Mouse (Mus musculus): ENCODE results near the gene Arhgdib. TPM values are rescaled to one million over a fixed set of nuclear protein-coding genes. Genes with fewer than 3 reads are reported as not detected.

Gene Arhgdib
- total RNA-seq, 2 experiments from 2014 or later = 26.5 to 27.8 TPM

- DNase-seq (ENCODE audit: low spot score) = no peak
- intact Hi-C loops (cut with DNase I) = no loop called here
Observed at GRCm38 (mm10) chr6:136954715-136955114, 13.0 kb upstream of the Arhgdib start.

- intact Hi-C loops (cut with DNase I) = no loop called here
- no peak for DNase-seq (ENCODE audit: low spot score)
Observed at GRCm38 (mm10) chr6:136954192-136954591, 12.5 kb upstream of the Arhgdib start.

GRCm38 (mm10) chr6:136952930-136953329 lies 11.2 kb upstream of the Arhgdib start:
- no peak for DNase-seq (ENCODE audit: low spot score)
- intact Hi-C loops (cut with DNase I) = no loop called here

- no peak for DNase-seq (ENCODE audit: low spot score)
- intact Hi-C loops (cut with DNase I) = no loop called here
Observed at GRCm38 (mm10) chr6:136950171-136950570, 8.5 kb upstream of the Arhgdib start.

- intact Hi-C loops (cut with DNase I) = no loop called here
- DNase-seq (ENCODE audit: low spot score) = no peak
Observed at GRCm38 (mm10) chr6:136947716-136948115, 6.0 kb upstream of the Arhgdib start.

- intact Hi-C loops (cut with DNase I) = no loop called here
- DNase-seq (ENCODE audit: low spot score) = no peak
Observed at GRCm38 (mm10) chr6:136946943-136947342, 5.2 kb upstream of the Arhgdib start.

- intact Hi-C loops (cut with DNase I) = no loop called here
- DNase-seq (ENCODE audit: low spot score) = no peak
Observed at GRCm38 (mm10) chr6:136946241-136946640, 4.5 kb upstream of the Arhgdib start.

- DNase-seq (ENCODE audit: low spot score) = no peak
- intact Hi-C loops (cut with DNase I) = no loop called here
Observed at GRCm38 (mm10) chr6:136944511-136944910, 2.8 kb upstream of the Arhgdib start.

GRCm38 (mm10) chr6:136943392-136943791 lies 1.7 kb upstream of the Arhgdib start:
- no peak for DNase-seq (ENCODE audit: low spot score)
- intact Hi-C loops (cut with DNase I) = no loop called here

GRCm38 (mm10) chr6:136942280-136942679 lies 581 bp upstream of the Arhgdib start:
- intact Hi-C loops (cut with DNase I) = no loop called here
- no peak for DNase-seq (ENCODE audit: low spot score)

GRCm38 (mm10) chr6:136940188-136940960 lies 1.3 kb downstream of the Arhgdib start:
- no peak for DNase-seq (ENCODE audit: low spot score)
- intact Hi-C loops (cut with DNase I) = no loop called here

GRCm38 (mm10) chr6:136939326-136940187 lies 2.1 kb downstream of the Arhgdib start:
- no peak for DNase-seq (ENCODE audit: low spot score)
- intact Hi-C loops (cut with DNase I) = no loop called here

GRCm38 (mm10) chr6:136938331-136939126 lies 3.2 kb downstream of the Arhgdib start:
- intact Hi-C loops (cut with DNase I) = no loop called here
- no peak for DNase-seq (ENCODE audit: low spot score)

GRCm38 (mm10) chr6:136937117-136937516 lies 4.6 kb downstream of the Arhgdib start:
- intact Hi-C loops (cut with DNase I) = no loop called here
- no peak for DNase-seq (ENCODE audit: low spot score)

GRCm38 (mm10) chr6:136936361-136936760 lies 5.3 kb downstream of the Arhgdib start:
- intact Hi-C loops (cut with DNase I) = no loop called here
- no peak for DNase-seq (ENCODE audit: low spot score)

GRCm38 (mm10) chr6:136935233-136935632 lies 6.5 kb downstream of the Arhgdib start:
- intact Hi-C loops (cut with DNase I) = no loop called here
- no peak for DNase-seq (ENCODE audit: low spot score)

GRCm38 (mm10) chr6:136934068-136934467 lies 7.6 kb downstream of the Arhgdib start:
- DNase-seq (ENCODE audit: low spot score) = no peak
- intact Hi-C loops (cut with DNase I) = no loop called here

GRCm38 (mm10) chr6:136931246-136931645 lies 10.5 kb downstream of the Arhgdib start:
- intact Hi-C loops (cut with DNase I) = no loop called here
- DNase-seq (ENCODE audit: low spot score) = no peak

- peak; percentile 36 for DNase-seq (ENCODE audit: low spot score)
- intact Hi-C loops (cut with DNase I) = no loop called here
Observed at GRCm38 (mm10) chr6:136930677-136931076, 11.0 kb downstream of the Arhgdib start.

- intact Hi-C loops (cut with DNase I) = no loop called here
- no peak for DNase-seq (ENCODE audit: low spot score)
Observed at GRCm38 (mm10) chr6:136927626-136928025, 14.1 kb downstream of the Arhgdib start.

Measured in heart, postnatal 25 days (tissue).